Comparison of ENCODE assay signal across 27 mouse cellular contexts in genomic region chr17:83469586-83469985, GRCm38 (mm10).
"Had no signal": no experiment of that assay in that cellular context is flagged by ENCODE, and none has a peak within 500 bp of the region (broad histone marks: within the 10 kb centered on the region; RNA-seq: fewer than 3 reads in every experiment).

No protein-coding gene starts in this region.

- H3K27me3 ChIP-seq: heart, embryonic 13.5 days; heart, embryonic 15.5 days; hindbrain, embryonic 13.5 days; hindbrain, embryonic 15.5 days; kidney, embryonic 15.5 days; limb, embryonic 12.5 days; liver, embryonic 13.5 days; liver, embryonic 15.5 days had no signal

- H3K4me3 ChIP-seq: heart, adult 2 months; heart, embryonic 13.5 days; heart, embryonic 15.5 days; hindbrain, embryonic 13.5 days; hindbrain, embryonic 15.5 days; kidney, embryonic 15.5 days; left cerebral cortex, adult 2 months; limb, embryonic 10.5 days; limb, embryonic 12.5 days; liver, embryonic 13.5 days; liver, embryonic 15.5 days had no signal

- H3K4me1 ChIP-seq: heart, embryonic 13.5 days; heart, embryonic 15.5 days; hindbrain, embryonic 13.5 days; hindbrain, embryonic 15.5 days; kidney, embryonic 15.5 days; limb, embryonic 12.5 days; liver, embryonic 13.5 days; liver, embryonic 15.5 days had no signal

- H3K4me2 ChIP-seq: heart, embryonic 11.5 days; heart, embryonic 13.5 days; heart, embryonic 15.5 days; hindbrain, embryonic 13.5 days; hindbrain, embryonic 15.5 days; kidney, embryonic 15.5 days; limb, embryonic 12.5 days; liver, embryonic 11.5 days; liver, embryonic 13.5 days; liver, embryonic 15.5 days had no signal

- ATAC-seq: hindbrain, postnatal 0 days; intestine, embryonic 16.5 days; liver, postnatal 0 days had no signal

- H3K27ac ChIP-seq: heart, adult 2 months; heart, embryonic 13.5 days; heart, embryonic 15.5 days; hindbrain, embryonic 13.5 days; hindbrain, embryonic 15.5 days; hindbrain, postnatal 0 days; kidney, embryonic 15.5 days; kidney, postnatal 0 days; left cerebral cortex, adult 2 months; limb, embryonic 10.5 days; limb, embryonic 12.5 days; liver, embryonic 13.5 days; liver, embryonic 15.5 days had no signal

- H3K9me3 ChIP-seq: heart, embryonic 13.5 days; heart, embryonic 15.5 days; hindbrain, embryonic 13.5 days; hindbrain, embryonic 15.5 days; kidney, embryonic 15.5 days; limb, embryonic 10.5 days; limb, embryonic 12.5 days; liver, embryonic 13.5 days; liver, embryonic 15.5 days had no signal

- DNase-seq: gastrocnemius, postnatal 14 days; gastrocnemius, postnatal 36 days; heart, adult 2 months; heart, postnatal 14 days; heart, postnatal 36 days; kidney, adult 11 months; kidney, adult 2 months; kidney, adult 9 months; kidney, postnatal 14 days; kidney, postnatal 36 days; liver; liver, embryonic 13.5 days; liver, postnatal 0 days had no signal

- H3K9ac ChIP-seq: heart, embryonic 13.5 days; heart, embryonic 15.5 days; hindbrain, embryonic 13.5 days; hindbrain, embryonic 15.5 days; kidney, embryonic 15.5 days; limb, embryonic 12.5 days; liver, embryonic 13.5 days; liver, embryonic 15.5 days; liver, postnatal 0 days had no signal
